Mouse (Mus musculus) bone marrow macrophage, adult 2 months (primary cell): ENCODE measurements at regions not wholly inside any gene's neighbourhood (a gene's known extent, or its start where the extent isn't known, plus 50 kb on each side); places are given as distances from the start of the nearest gene placed in this dataset.
"Not testable (repeated sequence)": the region's sequence is repeated elsewhere in the genome, so short reads cannot be mapped to it uniquely, and the experiment has no call there.

Experiments
- CTCF ChIP-seq: IDR thresholded peaks from 2 replicates; pipeline ENCODE4 v1.5.1; 2012; ENCODE audit warnings: low read depth, mild to moderate bottlenecking, low read length, moderate library complexity
- POLR2A ChIP-seq: IDR thresholded peaks from 2 replicates; pipeline ENCODE4 v1.6.1; 2012; ENCODE audit warnings: mild to moderate bottlenecking, low read depth, low read length, borderline replicate concordance

GRCm38 (mm10) chr12:114909799-114910198 lies 1137.7 kb upstream of the Zfp386 start:
- TF ChIP-seq POLR2A, CTCF: not testable (repeated sequence)
